12 mouse cellular contexts compared by ENCODE assay signal in the genomic region with DNA sequence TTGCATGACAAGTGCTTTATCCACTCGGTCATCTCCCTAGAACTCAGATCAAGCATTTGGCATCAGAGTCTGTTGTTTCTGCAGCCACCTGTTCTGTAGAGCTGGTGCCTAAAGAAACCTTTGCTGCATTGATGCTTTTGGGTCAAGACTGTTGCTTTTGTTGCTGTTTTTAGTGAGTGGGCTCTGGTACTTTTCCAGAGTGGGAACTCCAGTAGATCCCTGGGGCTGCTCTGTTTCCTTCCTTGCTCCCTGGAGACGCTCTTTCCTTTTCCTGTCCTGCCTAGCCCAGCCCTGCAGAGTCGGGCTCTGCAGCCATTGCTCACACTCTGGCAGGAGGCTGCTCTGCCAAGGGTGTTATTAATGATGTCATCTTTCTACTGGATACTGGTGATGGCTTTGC.
A peak's percentile ranks its signal among the peaks of the same experiment; 100 is the strongest.
DNase-seq lines count a peak whose midpoint lies in the region; ATAC-seq lines count a peak whose summit lies in the region.
"Had no signal": no experiment of that assay in that cellular context is flagged by ENCODE, and none has a peak within 500 bp of the region (broad histone marks: within the 10 kb centered on the region; RNA-seq: fewer than 3 reads in every experiment).

No protein-coding gene starts in this region.

- peak; percentile 45 to 71 for DNase-seq in adrenal gland, adult (ENCODE audit: inconsistent age in 2 of 2, low spot score in 1 of 2)
- no peak for DNase-seq in adrenal gland, adult 18-20 months (ENCODE audit: low spot score in 2 of 2)
- DNase-seq in neural tube, embryonic 10.5 days (ENCODE audit: extremely low spot score, low spot score), result no peak
- DNase-seq in kidney, adult 9 months, result peak; percentile 62
- DNase-seq in Muller cell, postnatal 12 days (ENCODE audit: inconsistent ontology term), result no peak

- H3K4me3 ChIP-seq in neural tube, embryonic 13.5 days, result no peak overlapping the region
- H3K4me3 ChIP-seq: erythroblast, embryonic 14.5 days; hindbrain, embryonic 10.5 days; left cerebral cortex, adult 2 months had no signal

- no peaks in the 10 kb centered on the region for H3K9me3 ChIP-seq in neural tube, embryonic 13.5 days
- H3K9me3 ChIP-seq: hindbrain, embryonic 10.5 days had no signal

- H3K4me1 ChIP-seq in neural tube, embryonic 13.5 days (replicated peaks), result peaks cover 21% of the 10 kb centered on the region

- H3K27ac ChIP-seq in neural tube, embryonic 13.5 days (replicated peaks), result peak overlapping the region; percentile 13; the same call in 1 of the 2 replicates
- H3K27ac ChIP-seq: hindbrain, embryonic 10.5 days; left cerebral cortex, adult 2 months; macrophage had no signal

- no peaks in the 10 kb centered on the region for H3K36me3 ChIP-seq in neural tube, embryonic 13.5 days
- H3K36me3 ChIP-seq: hindbrain, embryonic 10.5 days had no signal

- H3K4me2 ChIP-seq in neural tube, embryonic 13.5 days, result no peak overlapping the region

- no peaks in the 10 kb centered on the region for H3K27me3 ChIP-seq in neural tube, embryonic 13.5 days

- H3K9ac ChIP-seq in neural tube, embryonic 13.5 days, result no peak overlapping the region

- WGBS in neural tube, embryonic 13.5 days, result 68% methylated on average over 3 of the region's 3 CpGs

- ATAC-seq in neural tube, embryonic 13.5 days (ENCODE audit: low read depth), result no peak
- no peak for ATAC-seq in frontal cortex, adult (ENCODE audit: low TSS enrichment)
- no peak for ATAC-seq in erythroid progenitor cell, adult 5-6 weeks (replicated peaks; ENCODE audit: low FRiP score, poor library complexity, severe bottlenecking)

Comparison
In these comparisons a context has a peak if more than half of its experiments do, and no peak if none do; other contexts are left out.
1. DNase-seq: peak in adrenal gland, adult (2 of 2) and kidney, adult 9 months (single experiment); none in adrenal gland, adult 18-20 months (0 of 2), neural tube, embryonic 10.5 days (single experiment) and Muller cell, postnatal 12 days (single experiment).